Mouse (Mus musculus): Measurements from ENCODE around the gene Gm20219. TPM values are rescaled to one million over a fixed set of nuclear protein-coding genes. Genes with fewer than 3 reads are reported as not detected.

The Gm20219 gene
- total and polyA plus RNA-seq, 3 experiments = 0.62 to 3.1 TPM; not detected in 1

GRCm38 (mm10) chr17:56514330-56514729 lies 39.9 kb downstream of the Gm20219 start:
- Histone ChIP-seq H3K4me1 (ENCODE audit: control insufficient read depth in 1 of 2, insufficient read depth in 2 of 2, low read length in 2 of 2) (no peaks in the 10 kb centered on the region), H3K4me3 (ENCODE audit: control insufficient read depth in 1 of 2, insufficient read depth in 1 of 2, low read depth in 2 of 2, low read length in 2 of 2) (no peak overlapping the region), H3K27ac (ENCODE audit: control insufficient read depth, low read depth, low read length) (no peak overlapping the region), H3K27me3 (ENCODE audit: control insufficient read depth in 1 of 2, insufficient read depth in 2 of 2, low read length in 2 of 2) (no peaks in the 10 kb centered on the region), H3K9me3 (replicated peaks; ENCODE audit: insufficient read depth, low read length) (no peaks in the 10 kb centered on the region), H3K79me2 (ENCODE audit: control insufficient read depth, insufficient read depth, low read length, poor library complexity) (no peaks in the 10 kb centered on the region), H3K9ac (ENCODE audit: control insufficient read depth, low read depth, low read length, poor library complexity, severe bottlenecking) (no peak overlapping the region), H3K36me3 (ENCODE audit: control insufficient read depth in 1 of 2, insufficient read depth in 2 of 2, low read length in 2 of 2) (no peaks in the 10 kb centered on the region)
- no peak for DNase-seq (ENCODE audit: low read depth, low spot score)
- no peak for TF ChIP-seq ZKSCAN1 (IDR thresholded peaks at IDR 0.05; ENCODE audit: low read depth, low read length)
- no peak for TF ChIP-seq MAZ (IDR thresholded peaks at IDR 0.05; ENCODE audit: low read depth, low read length)
- no peak for TF ChIP-seq TBP (IDR thresholded peaks at IDR 0.05; ENCODE audit: low read depth, low read length)
- TF ChIP-seq MYC (IDR thresholded peaks at IDR 0.05; ENCODE audit: low read depth, low read length) = no peak
- TF ChIP-seq POLR2AphosphoS5 (IDR thresholded peaks at IDR 0.05; ENCODE audit: borderline replicate concordance, low read depth, low read length) = no peak
- no peak for TF ChIP-seq POLR2AphosphoS2 (IDR thresholded peaks at IDR 0.05; ENCODE audit: low read length)
- no peak for TF ChIP-seq SIN3A (IDR thresholded peaks at IDR 0.05; ENCODE audit: low read length)
- TF ChIP-seq EP300 (IDR thresholded peaks at IDR 0.05; ENCODE audit: low read depth in 1 of 2, low read length in 2 of 2) = no peak
- TF ChIP-seq SMC3 (IDR thresholded peaks at IDR 0.05; ENCODE audit: low read depth, low read length) = no peak
- TF ChIP-seq KAT2A (conservative IDR thresholded peaks at IDR 0.05; ENCODE audit: low read depth, low read length) = no peak
- TF ChIP-seq NELFE (IDR thresholded peaks at IDR 0.05; ENCODE audit: low read depth, low read length) = no peak
- no peak for TF ChIP-seq MEF2A (IDR thresholded peaks at IDR 0.05; ENCODE audit: extremely low read depth, insufficient replicate concordance, low read depth, low read length, poor library complexity, severe bottlenecking)
- TF ChIP-seq NRF1 (IDR thresholded peaks at IDR 0.05; ENCODE audit: insufficient read depth, low read depth, low read length, poor library complexity, severe bottlenecking) = no peak
- TF ChIP-seq GABPA (IDR thresholded peaks at IDR 0.05; ENCODE audit: low read depth, low read length) = no peak
- TF ChIP-seq MXI1 (IDR thresholded peaks at IDR 0.05; ENCODE audit: low read depth, low read length) = no peak

- Histone ChIP-seq H3K79me2 (ENCODE audit: control insufficient read depth, insufficient read depth, low read length, poor library complexity) (no peaks in the 10 kb centered on the region; the same call in 1 of the 2 replicates), H3K9me3 (replicated peaks; ENCODE audit: insufficient read depth, low read length) (no peaks in the 10 kb centered on the region), H3K36me3 (ENCODE audit: control insufficient read depth in 1 of 2, insufficient read depth in 2 of 2, low read length in 2 of 2) (0 out of 4 replicates have a peak, but pooled peaks cover 0 to 2% of the 10 kb centered on the region in 2 experiments), H3K27ac (ENCODE audit: control insufficient read depth, low read depth, low read length) (no peak within 1 kb of the TSS), H3K9ac (ENCODE audit: control insufficient read depth, low read depth, low read length, poor library complexity, severe bottlenecking) (no peak within 1 kb of the TSS), H3K27me3 (ENCODE audit: control insufficient read depth in 1 of 2, insufficient read depth in 2 of 2, low read length in 2 of 2) (no peaks in the 10 kb centered on the region), H3K4me3 (ENCODE audit: control insufficient read depth in 1 of 2, insufficient read depth in 1 of 2, low read depth in 2 of 2, low read length in 2 of 2) (no peak within 1 kb of the TSS), H3K4me1 (ENCODE audit: control insufficient read depth in 1 of 2, insufficient read depth in 2 of 2, low read length in 2 of 2) (peaks cover 0 to 8% of the 10 kb centered on the region in 2 experiments; a peak in 1 of 4 replicates)
- DNase-seq (ENCODE audit: low read depth, low spot score) = no peak
- TF ChIP-seq UBTF (IDR thresholded peaks at IDR 0.05; ENCODE audit: borderline replicate concordance, insufficient read depth, low read depth, low read length) (no peak), POLR2A (IDR thresholded peaks at IDR 0.05; ENCODE audit: control insufficient read depth in 1 of 2, insufficient read depth in 1 of 2, low read depth in 1 of 2, low read length in 2 of 2, poor library complexity in 1 of 2) (no peak), KAT2A (conservative IDR thresholded peaks at IDR 0.05; ENCODE audit: low read depth, low read length) (no peak), NELFE (IDR thresholded peaks at IDR 0.05; ENCODE audit: low read depth, low read length) (no peak), POLR2AphosphoS5 (IDR thresholded peaks at IDR 0.05; ENCODE audit: borderline replicate concordance, low read depth, low read length) (no peak), RCOR1 (IDR thresholded peaks at IDR 0.05; ENCODE audit: low read depth, low read length) (no peak), TBP (IDR thresholded peaks at IDR 0.05; ENCODE audit: low read depth, low read length) (no peak), HCFC1 (IDR thresholded peaks at IDR 0.05; ENCODE audit: low read depth, low read length) (no peak), MAZ (IDR thresholded peaks at IDR 0.05; ENCODE audit: low read depth, low read length) (no peak), ETS1 (IDR thresholded peaks at IDR 0.05; ENCODE audit: low read depth, low read length) (no peak), NRF1 (IDR thresholded peaks at IDR 0.05; ENCODE audit: insufficient read depth, low read depth, low read length, poor library complexity, severe bottlenecking) (no peak), SIN3A (IDR thresholded peaks at IDR 0.05; ENCODE audit: low read length) (no peak), ZMIZ1 (IDR thresholded peaks at IDR 0.05; ENCODE audit: low read depth, low read length) (no peak), MYB (IDR thresholded peaks at IDR 0.05; ENCODE audit: low read depth, low read length) (no peak), GATA1 (IDR thresholded peaks at IDR 0.05; ENCODE audit: low read depth, low read length) (no peak), CHD1 (IDR thresholded peaks at IDR 0.05; ENCODE audit: low read depth, low read length) (no peak), RAD21 (IDR thresholded peaks at IDR 0.05; ENCODE audit: low read depth, low read length) (no peak), GABPA (IDR thresholded peaks at IDR 0.05; ENCODE audit: low read depth, low read length) (no peak)
Measured at GRCm38 (mm10) chr17:56512310-56512709, 41.9 kb downstream of the Gm20219 start, which contains the start of gene Znrf4. Gene Znrf4 (minus strand): TSS chr17:56512431.

Data from MEL (cell line).